Mouse (Mus musculus): ENCODE measurements around the gene Meis2.

GRCm38 (mm10) chr2:116060210-116060609, 5.4 kb downstream of the Meis2 start:
- TF ChIP-seq CTCF (IDR thresholded peaks at IDR 0.05; ENCODE audit: low read depth, low read length) (no peak), POLR2A (IDR thresholded peaks at IDR 0.05; ENCODE audit: borderline replicate concordance, low read depth, low read length) (no peak)
